Mouse (Mus musculus): ENCODE measurements at regions not wholly inside any gene's neighbourhood (a gene's known extent, or its start where the extent isn't known, plus 50 kb on each side); places are given as distances from the start of the nearest gene placed in this dataset.

GRCm38 (mm10) chr6:112119180-112119579, 154.4 kb upstream of the Lmcd1 start:
- no peak for DNase-seq (ENCODE audit: extremely low spot score, low spot score)

DNA sequence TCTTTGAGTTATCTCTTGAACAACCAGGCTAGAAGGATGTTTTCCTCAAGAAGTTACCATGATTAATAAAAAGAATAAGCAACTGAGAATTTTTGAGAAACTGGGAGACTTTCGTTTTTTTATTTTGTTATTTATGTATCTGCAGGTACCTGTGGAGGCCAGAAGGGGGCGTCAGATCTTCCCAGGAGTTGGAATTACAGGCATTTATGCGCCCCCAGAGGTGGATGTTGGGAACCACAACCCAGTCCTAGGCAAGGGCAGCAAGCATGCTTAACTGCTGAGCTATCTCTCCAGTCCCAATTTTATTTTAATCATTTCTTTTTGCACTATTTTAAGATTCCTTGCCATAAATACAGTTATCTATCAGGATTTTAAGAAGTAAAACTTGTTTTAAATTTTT, 140.0 kb upstream of the Lmcd1 start:
- peak; percentile 17 for DNase-seq (ENCODE audit: extremely low spot score, low spot score)

DNA sequence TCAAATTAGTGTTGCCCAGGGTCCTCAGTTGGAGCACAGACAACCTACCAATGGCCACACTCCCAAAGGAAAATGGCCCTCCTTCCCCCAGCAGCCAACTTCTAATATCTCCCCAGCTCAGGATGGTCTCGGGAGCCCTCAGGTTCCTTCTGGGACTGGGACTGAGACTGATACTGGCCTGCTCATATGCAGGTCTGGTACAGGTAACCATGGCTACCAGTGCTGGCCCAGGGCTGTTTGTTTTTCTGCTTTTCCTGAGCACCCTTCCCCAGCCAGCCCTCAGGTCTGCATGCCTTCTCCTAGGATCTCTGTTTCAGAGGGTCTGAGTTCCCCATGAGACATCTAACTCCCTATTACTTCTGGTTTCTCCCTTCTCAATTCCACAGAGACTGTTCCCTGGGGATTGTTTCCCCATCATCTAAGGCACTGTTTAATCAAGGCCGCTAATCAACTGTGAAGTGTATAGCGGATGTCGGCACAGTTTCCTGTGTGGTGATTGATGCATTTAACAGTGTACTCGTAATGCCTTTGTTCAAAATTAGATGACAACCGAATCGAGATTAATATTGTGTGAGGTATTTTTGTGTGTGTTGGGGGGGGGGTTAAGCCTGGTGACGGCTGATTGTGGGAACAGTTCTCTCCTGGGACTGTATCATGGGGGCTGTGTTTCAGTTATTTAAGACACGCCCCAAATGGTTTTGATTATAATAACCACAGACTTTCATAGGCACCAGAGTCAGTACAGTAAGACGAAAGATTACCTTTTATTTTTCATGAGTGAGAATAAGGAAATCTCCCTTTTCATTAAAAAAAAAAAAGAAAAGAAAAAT, 120.8 kb upstream of the Lmcd1 start:
- DNase-seq (ENCODE audit: extremely low spot score, low spot score): no peak

DNA sequence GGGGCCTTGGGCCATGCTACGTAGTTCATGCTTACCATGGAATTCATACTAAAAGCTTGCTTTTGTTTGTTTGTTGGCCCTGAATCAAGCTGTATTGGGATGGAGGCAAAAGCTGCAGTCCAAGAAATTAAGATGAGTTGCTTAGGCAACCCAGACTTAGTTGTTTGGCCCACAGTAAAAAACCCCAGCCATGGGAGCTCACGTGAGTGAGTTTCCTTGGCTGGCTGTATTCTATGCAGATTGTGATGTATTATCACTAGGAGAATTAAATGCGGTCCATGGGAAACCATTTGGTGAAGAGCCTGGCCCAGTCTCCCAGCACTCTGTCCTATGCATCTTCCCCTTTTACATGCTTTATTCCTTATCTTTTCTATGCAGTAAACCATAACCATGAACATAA, 106.1 kb upstream of the Lmcd1 start:
- no peak for DNase-seq (ENCODE audit: extremely low spot score, low spot score)

- DNase-seq (ENCODE audit: extremely low spot score, low spot score): no peak
Observed at GRCm38 (mm10) chr6:112176344-112176743, 97.2 kb upstream of the Lmcd1 start.

GRCm38 (mm10) chr6:112187636-112188035, 85.9 kb upstream of the Lmcd1 start:
- DNase-seq (ENCODE audit: extremely low spot score, low spot score): no peak

GRCm38 (mm10) chr6:112191032-112191431, 82.5 kb upstream of the Lmcd1 start:
- peak; percentile 80 for DNase-seq (ENCODE audit: extremely low spot score, low spot score)

DNA sequence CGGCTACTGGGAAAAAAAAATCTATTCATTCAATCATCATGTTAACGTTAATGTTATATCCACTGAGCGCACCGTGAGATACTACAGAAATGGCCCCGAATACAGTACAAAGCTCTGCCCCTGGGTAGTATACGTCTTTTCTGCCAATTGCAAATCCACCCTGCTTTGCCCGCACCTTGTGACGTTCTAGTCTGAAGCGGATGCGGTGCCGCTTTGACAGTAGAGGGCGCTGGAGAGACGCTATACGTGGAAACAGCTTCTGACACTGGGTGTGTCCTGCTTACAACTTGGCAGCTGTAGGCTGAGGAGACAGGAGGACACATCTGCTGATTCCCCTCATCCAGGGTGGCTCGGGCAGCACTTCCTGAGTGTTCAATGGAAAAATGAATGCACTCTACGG, 76.1 kb upstream of the Lmcd1 start:
- DNase-seq (ENCODE audit: extremely low spot score, low spot score): peak; percentile 77

GRCm38 (mm10) chr6:112199241-112199640, 74.3 kb upstream of the Lmcd1 start:
- DNase-seq (ENCODE audit: extremely low spot score, low spot score): no peak

DNA sequence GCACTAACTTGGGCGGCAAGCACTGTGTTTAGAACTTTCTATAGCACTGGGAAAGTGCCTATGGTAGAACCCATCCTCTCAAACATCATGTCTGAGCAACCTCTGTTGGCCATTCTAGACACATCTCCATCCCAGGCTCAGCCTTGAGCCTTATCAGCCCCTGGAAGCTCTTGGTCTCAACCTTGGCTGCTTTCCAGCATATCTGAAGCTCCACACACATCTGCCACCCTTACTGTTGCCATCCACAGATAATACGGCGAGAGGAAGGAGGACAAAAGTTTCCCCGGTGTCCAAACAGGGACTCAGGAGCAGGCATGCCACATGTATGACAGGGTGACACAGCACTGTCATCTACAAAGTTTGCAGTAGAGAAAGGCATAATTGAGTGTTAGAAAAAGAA, 71.4 kb upstream of the Lmcd1 start:
- DNase-seq (ENCODE audit: extremely low spot score, low spot score): no peak

GRCm38 (mm10) chr6:112203321-112203720, 70.2 kb upstream of the Lmcd1 start:
- no peak for DNase-seq (ENCODE audit: extremely low spot score, low spot score)

GRCm38 (mm10) chr6:112204956-112205355, 68.6 kb upstream of the Lmcd1 start:
- DNase-seq (ENCODE audit: extremely low spot score, low spot score): no peak

DNA sequence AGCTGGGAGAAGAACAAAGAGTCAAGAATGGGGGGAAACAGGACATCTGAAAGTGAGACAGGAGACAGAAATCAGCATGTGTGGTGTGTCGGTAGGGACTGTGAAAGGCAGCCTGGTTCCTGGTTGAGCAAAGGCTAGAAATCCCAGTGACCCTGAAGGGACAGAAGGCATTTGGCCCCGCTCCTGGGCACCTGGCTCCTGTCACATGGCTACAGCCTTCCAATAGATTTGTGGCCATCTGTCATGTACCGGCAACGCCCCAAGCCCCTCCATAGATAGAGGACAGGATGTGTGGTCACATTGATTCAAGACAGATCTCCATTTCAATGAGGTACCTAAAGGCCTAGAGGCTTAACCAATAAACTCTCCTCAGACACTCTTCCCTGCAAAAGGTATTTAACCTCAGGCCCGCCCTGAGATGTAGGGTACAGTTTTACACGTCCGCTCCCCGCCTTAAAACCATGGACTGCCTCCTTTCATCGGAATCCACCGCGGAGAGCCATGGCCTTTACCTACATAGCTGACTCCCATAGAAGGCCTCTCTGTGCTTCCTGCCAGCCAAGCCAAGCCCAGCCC, 68.0 kb upstream of the Lmcd1 start:
- DNase-seq (ENCODE audit: extremely low spot score, low spot score): no peak

GRCm38 (mm10) chr6:112207229-112207628, 66.3 kb upstream of the Lmcd1 start:
- DNase-seq (ENCODE audit: extremely low spot score, low spot score): peak; percentile 30

DNA sequence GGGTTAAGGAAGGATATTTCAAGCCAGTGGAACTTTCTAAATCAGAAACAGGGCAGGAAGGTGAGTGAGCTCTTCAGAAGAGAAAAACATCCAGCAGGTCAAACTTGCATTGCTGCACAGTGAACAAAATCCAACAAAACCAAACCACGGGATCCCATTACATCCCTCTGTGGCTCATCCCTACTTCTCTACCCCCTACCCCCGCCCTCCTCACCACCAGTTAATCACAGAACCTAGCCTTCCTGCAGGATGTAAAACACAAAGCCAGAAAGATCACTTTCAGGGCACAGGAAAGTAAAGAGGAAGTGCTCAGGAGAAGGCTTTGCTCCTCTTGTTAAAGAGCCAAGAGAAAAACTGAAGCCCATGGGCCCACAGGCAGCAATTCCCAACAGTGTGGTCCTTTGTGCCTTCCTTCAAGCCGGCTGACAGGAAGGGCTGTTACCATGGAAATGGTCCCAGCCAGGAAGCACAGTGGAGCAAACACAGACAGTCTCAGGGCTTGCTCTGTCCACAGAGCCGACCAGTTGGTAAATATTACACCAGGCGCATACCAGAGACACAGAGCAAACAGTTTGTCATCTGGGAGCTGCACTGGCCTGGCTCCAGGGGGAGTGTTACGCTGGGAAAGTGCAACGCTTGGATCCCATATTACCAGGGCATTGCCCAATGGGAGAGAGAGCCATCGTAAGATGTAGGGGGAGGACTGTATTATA, 63.2 kb upstream of the Lmcd1 start:
- peak; percentile 41 for DNase-seq (ENCODE audit: extremely low spot score, low spot score)

- no peak for DNase-seq (ENCODE audit: extremely low spot score, low spot score)
Observed at GRCm38 (mm10) chr6:112216868-112217267, 56.7 kb upstream of the Lmcd1 start.

- DNase-seq (ENCODE audit: extremely low spot score, low spot score): no peak
Observed at GRCm38 (mm10) chr6:112218248-112218647, 55.3 kb upstream of the Lmcd1 start.

DNA sequence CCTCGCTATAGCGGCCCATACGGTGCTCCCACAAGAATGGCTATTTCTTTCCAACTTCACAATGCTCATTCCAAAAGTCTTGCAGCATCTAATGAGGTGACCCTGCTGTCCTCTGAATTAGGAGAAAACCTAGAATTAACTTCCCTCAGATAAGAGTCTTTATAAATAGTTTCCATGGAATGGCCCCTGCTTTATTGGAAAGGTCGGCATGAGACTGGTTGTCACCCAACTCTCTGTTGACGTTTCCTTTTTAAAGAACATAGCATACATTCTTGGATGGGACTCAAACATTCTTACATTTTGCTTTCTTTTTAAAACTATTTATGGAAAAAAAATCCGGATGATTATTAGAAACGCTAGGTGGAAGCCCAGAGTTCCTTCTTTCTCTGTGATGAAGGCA, 53.9 kb upstream of the Lmcd1 start:
- DNase-seq (ENCODE audit: extremely low spot score, low spot score): no peak

DNA sequence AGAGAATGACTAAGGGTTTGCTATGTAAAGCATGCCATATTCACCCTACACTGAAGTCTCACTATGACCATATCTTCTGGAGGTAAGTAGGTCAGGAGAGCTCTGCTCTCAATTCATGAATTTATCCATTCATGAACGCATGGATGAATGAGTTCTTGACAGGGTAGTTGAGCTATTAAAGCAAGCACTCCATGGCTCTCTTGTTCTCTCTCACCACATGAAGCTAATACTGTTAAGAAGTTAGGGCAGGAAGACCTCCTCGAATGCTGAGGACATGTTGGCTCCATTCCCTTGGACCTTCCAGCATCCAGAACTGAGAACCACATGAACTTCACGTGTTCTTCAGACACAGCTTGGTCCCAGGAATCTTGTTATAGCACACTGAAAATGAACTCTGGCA, 53.4 kb upstream of the Lmcd1 start:
- DNase-seq (ENCODE audit: extremely low spot score, low spot score): no peak

DNA sequence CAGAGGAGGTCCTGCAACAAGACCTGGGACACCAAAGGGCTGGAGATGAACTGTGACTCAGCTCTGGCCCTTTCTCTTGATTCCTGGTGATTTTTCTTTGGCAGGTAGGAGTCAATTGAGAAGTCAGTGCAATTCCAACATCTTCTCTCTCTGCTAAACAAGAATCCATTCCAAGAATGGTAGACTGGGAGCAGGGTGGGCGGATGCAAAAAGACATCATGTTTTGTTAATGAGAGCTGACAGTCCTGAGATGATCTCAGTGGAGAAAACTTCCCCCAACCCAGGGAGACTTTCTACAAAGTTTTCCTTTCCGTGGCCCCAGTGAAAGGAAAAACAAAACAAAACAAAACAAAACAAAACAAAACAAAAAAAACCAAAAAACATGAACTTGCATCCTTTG, 52.2 kb upstream of the Lmcd1 start:
- no peak for DNase-seq (ENCODE audit: extremely low spot score, low spot score)

DNA sequence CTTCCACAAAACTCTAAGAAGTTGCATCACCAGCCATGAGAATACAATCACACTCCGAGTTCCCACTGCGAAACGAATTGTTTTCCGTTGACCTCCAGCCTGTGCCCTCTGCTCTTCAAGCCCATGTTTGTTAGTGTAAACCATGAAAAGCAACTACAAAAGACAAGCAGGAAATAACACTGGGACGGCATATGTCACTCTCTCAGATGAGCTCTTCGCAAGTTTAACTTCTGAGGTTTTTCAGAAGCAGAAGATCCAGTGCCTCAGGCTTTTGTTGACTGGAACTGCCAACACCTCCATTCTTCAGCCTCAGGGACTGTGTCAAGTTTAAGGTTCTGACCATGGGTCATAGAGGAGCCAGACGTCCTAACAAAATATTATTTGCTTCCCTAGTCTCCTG, 50.2 kb upstream of the Lmcd1 start:
- DNase-seq (ENCODE audit: extremely low spot score, low spot score): no peak

All from neural tube, embryonic 10.5 days (tissue).